Mouse (Mus musculus): ENCODE measurements around the gene Gm14399. TPM values are rescaled to one million over a fixed set of nuclear protein-coding genes. Genes with fewer than 3 reads are reported as not detected.
"Not testable (repeated sequence)": the region's sequence is repeated elsewhere in the genome, so short reads cannot be mapped to it uniquely, and the experiment has no call there.

Gene Gm14399
- 10 to 100 TPM; 10.9 to 15.9 TPM for total RNA-seq (2021)
- long read RNA-seq, experiment 1, partial matches to known transcripts = 0 of 5 reads
- long read RNA-seq, experiment 1, other reads (novel, unspliced or antisense) = 3 of 5 reads
- long read RNA-seq, experiment 2, partial matches to known transcripts = 0 of 4 reads
- long read RNA-seq, experiment 2, other reads (novel, unspliced or antisense) = 2 of 4 reads

DNA sequence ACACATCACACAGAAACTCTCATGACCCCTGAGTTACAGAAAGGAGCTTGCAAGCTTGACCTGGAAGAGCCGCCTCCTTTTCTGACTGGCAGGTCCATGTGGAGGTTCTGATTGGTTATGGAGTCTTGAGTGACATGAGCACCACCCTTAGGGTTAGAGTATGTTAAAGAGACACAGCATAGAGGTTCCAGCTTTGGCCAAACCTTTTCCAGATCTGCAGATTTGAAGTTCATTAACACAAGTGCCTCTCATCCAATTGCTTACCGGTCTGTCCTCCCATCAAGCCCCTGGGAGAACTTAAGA, at the start of gene Gm14399:
TSS of gene Gm14399 (minus strand) at position 20 of the 303 bp plus-strand sequence.
- not testable (repeated sequence) for DNase-seq

DNA sequence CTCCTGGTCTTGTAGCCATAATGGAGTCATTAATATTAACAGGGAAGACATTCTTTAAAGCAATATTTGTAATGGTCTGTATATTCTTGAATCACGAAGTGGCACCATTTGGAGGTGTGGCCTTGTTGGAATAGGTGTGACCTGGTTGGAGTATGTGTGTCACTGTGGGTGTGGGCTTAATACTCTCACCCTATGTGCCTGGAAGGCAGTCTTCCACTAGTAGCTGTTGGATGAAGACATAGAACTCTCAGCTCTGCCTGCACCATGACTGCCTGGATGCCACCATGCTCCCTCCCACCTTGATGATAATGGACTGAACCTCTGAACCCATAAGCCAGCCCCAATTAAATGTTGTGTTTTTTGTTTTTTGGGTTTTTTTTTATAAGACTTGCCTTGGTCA, 37.2 kb upstream of the Gm14399 start:
- not testable (repeated sequence) for DNase-seq

DNA sequence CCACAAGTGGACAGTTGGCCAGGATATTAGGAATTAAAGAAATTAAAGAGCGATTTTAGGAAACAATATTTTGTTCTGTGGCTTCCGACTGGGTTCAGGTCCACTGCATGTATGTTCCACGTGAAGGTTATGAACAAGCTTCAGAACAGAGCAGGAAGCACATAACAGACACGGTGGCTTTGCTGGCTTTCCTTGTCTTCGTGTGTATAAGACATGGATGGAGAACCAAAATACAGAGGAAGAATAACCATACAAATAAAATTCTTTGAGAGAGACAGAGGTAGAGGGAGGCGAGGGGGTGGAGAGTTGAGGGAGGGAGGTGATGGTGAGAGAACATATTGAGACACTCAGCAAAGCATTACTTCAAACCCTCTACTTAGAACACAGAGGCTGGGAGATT, 34.5 kb upstream of the Gm14399 start:
- DNase-seq = no peak

- not testable (repeated sequence) for DNase-seq
Observed at GRCm38 (mm10) chr2:175175401-175176180, 33.8 kb upstream of the Gm14399 start, which contains the start of gene Gm14443. Gene Gm14443 (minus strand): TSS chr2:175175871.

DNA sequence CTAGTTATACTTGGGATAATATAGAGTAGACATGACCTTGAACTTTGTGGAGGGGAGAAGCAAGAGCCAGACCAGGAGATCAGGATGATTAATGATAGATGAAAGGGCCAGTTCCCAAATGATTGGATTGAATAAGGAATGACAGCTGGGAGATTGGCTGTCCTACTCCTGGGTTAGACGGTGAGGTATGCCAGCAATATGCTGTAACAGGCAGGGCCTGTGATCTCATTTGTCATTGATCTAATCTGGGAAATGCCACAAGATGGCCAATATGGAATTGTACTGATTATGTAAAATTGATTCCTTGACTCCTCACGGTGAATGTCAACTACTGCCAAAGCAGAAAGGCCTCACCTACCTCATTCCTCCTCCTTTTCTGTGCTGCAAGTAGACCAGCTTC, 32.2 kb upstream of the Gm14399 start:
- DNase-seq = not testable (repeated sequence)

DNA sequence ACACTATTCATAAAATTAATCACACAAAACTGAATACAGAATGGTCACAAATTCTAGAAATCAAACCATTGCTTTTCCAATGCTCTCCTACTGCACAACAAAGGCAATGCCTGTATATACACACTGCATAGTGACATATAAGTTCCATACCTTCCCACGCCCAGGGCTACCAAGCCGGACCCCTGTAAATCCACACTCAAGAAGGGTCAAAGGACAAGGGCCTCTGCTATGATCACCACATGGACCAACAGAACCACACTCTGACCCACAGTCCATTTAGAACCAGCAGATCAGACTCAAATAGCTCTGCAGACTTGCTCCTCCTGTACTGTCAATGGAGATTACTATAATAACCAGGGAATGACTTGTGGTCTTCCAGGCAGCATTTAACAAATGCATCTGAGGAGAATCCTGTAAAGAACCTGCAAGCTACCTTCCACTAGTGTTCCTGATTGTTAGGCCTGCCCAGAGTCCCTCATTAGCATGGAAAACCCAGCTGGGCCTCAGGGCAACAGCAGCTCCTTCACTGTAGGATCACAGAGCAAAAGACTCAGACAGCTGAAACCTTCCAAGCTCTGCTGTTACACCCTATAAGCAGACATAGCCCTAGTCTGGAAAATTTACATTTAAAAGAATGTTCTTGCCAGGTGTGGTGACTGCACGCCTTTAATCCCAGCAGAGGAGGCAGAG, 31.2 kb upstream of the Gm14399 start:
- not testable (repeated sequence) for DNase-seq

GRCm38 (mm10) chr2:175172123-175172522, 30.3 kb upstream of the Gm14399 start:
- no peak for DNase-seq

DNA sequence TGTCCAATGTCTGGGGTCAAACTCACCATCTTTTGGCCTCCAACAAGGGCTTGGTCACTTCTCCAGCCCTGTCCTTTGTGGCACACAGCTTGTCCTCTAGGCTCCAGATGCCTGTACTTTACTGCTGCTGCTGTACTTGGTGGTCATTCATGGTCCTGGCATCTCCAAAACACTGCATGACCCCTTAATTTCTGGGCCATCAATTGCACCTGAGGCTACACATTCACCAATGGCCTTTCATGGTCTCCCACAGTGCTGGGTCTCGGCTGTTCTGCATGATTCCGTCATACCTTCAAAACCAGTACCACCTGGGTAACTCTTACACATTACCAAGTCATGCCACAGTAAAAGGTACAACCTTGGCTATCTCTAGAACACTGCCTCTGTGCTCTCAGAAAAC, 25.1 kb upstream of the Gm14399 start:
- DNase-seq = not testable (repeated sequence)

GRCm38 (mm10) chr2:175165110-175165509, 23.3 kb upstream of the Gm14399 start:
- not testable (repeated sequence) for DNase-seq

GRCm38 (mm10) chr2:175161438-175161837, 19.6 kb upstream of the Gm14399 start:
- not testable (repeated sequence) for DNase-seq

- DNase-seq = no peak
Observed at GRCm38 (mm10) chr2:175158642-175159041, 16.8 kb upstream of the Gm14399 start.

DNA sequence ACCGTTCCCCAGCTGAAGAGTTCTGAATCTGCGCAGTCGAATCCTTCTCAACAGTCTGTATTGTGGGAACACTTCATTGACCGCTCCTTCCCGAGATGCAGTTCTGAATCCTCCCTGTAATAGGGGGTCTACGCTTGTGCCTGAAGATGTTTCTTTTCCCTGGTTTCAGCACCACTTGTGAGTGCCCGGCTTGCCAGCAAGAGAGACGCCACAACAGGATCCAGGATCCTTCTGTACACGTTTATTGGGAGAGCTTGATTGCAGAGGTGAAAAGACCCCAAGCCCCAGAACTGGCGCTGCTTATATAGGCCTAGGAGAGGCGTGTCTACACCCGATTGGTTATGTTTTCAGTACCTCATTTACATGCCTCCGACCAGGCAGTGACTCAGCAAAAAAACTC, 14.9 kb upstream of the Gm14399 start:
- DNase-seq = no peak

DNA sequence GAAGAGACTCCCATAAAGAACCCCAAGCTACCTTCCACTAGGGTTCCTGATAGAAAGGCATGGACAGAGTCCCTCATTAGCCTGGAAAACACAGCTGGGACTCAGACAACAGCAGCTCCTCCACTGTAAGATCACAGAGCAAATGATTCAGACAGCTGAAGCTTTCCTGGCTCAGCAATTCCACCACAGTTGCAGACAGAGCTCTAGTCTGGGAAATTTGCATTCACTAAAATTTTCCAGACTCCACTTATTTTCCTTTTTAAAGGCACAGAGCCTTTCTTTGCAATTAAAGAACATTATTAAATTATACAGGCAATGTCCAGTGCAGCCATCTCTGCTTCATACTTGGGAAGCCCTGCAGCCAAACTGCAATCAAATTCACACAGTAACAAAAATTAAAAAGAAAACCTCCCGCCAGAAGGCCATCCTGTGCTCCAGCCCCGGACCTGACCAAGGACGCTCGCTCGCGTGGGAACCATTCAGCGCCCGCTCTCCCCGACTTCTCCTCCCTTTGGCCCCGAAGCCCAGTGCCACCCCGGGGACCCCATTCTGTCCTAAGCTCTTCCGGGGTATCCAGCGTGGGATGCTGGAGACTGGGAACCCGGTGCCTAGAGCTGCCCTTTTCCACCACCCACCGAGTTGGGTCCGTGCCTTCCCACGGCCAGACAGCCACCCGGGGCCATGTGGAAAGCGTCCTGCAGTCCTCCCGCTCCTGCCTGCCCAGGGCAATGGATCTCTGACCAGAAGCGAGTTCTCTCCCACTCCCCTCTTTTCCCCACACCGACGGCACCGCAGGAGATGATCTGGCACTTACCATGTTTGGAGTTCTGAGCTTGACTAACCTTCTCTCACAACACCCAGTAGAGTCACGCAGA, 457 bp downstream of the Gm14399 start:
- DNase-seq = peak; percentile 40

DNA sequence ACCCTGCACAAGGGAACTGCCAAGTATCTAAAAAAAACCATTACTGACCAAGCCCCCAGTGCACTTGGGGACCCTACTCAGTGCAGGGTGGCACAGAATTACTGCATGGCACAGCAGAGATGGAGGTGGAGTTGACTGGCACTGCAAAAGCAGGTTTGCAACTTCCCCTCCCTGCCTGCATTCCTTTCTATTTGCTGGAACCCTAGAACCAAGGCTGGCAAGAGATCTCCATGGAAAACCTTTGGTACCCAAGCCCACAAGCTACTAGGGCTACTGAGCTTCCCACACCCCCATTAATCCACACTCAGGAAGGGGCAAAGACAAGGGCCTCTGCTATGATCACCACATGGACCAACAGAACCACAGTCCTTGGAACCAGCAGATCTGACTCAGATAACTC, 1.2 kb downstream of the Gm14399 start:
- not testable (repeated sequence) for DNase-seq

Other genes with a start within 250 kb of the Gm14399 start
- gene Gm14444, start 131.8 kb downstream of the Gm14399 start, total RNA-seq (2021) = under 1 TPM; 0.39 to 0.88 TPM
- 1 to 10 TPM in 1 of 2 experiments, under 1 TPM in 1; 0.87 to 1.6 TPM for gene Gm14393, start 74.2 kb downstream of the Gm14399 start, total RNA-seq (2021)
- 1 to 10 TPM in 1 of 2 experiments, under 1 TPM in 1; 0.33 to 1.9 TPM for gene Gm14443, start 33.9 kb upstream of the Gm14399 start, total RNA-seq (2021)
- 10 to 100 TPM; 46.0 to 77.7 TPM for gene Gm14391, start 64.9 kb upstream of the Gm14399 start, total RNA-seq (2021)
- 1 to 10 TPM; 5.0 to 8.4 TPM for gene Gm14440, start 133.1 kb upstream of the Gm14399 start, total RNA-seq (2021)
- 10 to 100 TPM; 27.9 to 41.8 TPM for gene Gm4631, start 196.2 kb upstream of the Gm14399 start, total RNA-seq (2021)
- 1 to 10 TPM; 6.1 to 8.5 TPM for gene Zfp968, start 230.4 kb upstream of the Gm14399 start, total RNA-seq (2021)

Data from adrenal gland, postnatal 10 days (tissue).